Mouse (Mus musculus): ENCODE measurements at regions not wholly inside any gene's neighbourhood (a gene's known extent, or its start where the extent isn't known, plus 50 kb on each side); places are given as distances from the start of the nearest gene placed in this dataset.

DNA sequence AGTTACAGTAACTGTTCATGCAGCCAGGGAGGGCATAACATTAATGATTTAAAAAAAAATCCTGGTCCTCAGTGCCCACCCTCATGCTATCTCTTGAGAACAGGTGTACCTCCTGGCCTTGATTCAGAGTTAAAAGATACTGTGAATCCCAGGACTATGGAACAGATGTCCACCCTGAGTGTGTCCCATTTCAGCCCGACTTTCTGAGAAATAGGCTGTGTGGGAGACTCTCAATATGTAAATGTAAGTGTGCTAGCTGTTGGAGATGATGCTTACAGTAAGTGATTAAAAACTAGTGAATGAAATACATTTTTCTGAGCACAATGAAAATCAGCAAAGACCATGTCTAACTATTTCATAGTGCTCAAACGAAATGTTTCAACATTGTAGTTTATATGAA, 219.2 kb downstream of the Etaa1 start:
- H3K27ac ChIP-seq: no peak overlapping the region
- H3K4me2 ChIP-seq: no peak overlapping the region
- 82% methylated on average over 2 of the region's 2 CpGs for WGBS
- no peaks in the 10 kb centered on the region for H3K27me3 ChIP-seq (replicated peaks)
- no peak overlapping the region for H3K4me3 ChIP-seq
- no peaks in the 10 kb centered on the region for H3K4me1 ChIP-seq
- no peaks in the 10 kb centered on the region for H3K9me3 ChIP-seq
- H3K9ac ChIP-seq: no peak overlapping the region
- no peak for ATAC-seq (replicated peaks)
- no peaks in the 10 kb centered on the region for H3K36me3 ChIP-seq (replicated peaks)

GRCm38 (mm10) chr11:17738879-17739278, 214.8 kb downstream of the Etaa1 start:
- no peak overlapping the region for H3K4me3 ChIP-seq
- ATAC-seq (replicated peaks): no peak
- no peaks in the 10 kb centered on the region for H3K36me3 ChIP-seq (replicated peaks)
- no peak overlapping the region for H3K27ac ChIP-seq
- no peaks in the 10 kb centered on the region for H3K27me3 ChIP-seq (replicated peaks)
- no peaks in the 10 kb centered on the region for H3K9me3 ChIP-seq
- H3K4me2 ChIP-seq: no peak overlapping the region
- H3K9ac ChIP-seq: no peak overlapping the region
- no peaks in the 10 kb centered on the region for H3K4me1 ChIP-seq
- 42% methylated on average over 5 of the region's 5 CpGs for WGBS

DNA sequence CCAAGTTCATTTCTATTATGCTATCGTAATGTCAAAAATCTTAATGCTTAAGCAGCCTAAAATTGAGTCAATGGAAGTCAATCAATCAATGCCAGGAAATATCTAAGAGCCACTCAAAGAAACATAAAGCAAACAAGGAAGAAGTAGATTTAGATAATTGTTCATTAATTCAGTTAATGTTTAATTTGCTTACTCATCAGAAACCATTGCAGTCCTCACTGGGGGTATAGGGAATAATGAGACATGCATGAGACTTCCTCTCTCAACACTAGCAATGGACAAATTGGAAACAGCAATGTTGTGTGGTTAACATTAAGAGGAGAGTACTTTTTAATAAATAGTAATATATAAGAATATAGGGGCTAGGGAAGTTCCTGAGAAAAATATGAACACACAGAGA, 209.9 kb downstream of the Etaa1 start:
- Histone ChIP-seq H3K4me3 (no peak overlapping the region), H3K4me2 (no peak overlapping the region), H3K9ac (no peak overlapping the region), H3K27me3 (replicated peaks) (no peaks in the 10 kb centered on the region), H3K9me3 (no peaks in the 10 kb centered on the region), H3K4me1 (no peaks in the 10 kb centered on the region), H3K27ac (no peak overlapping the region), H3K36me3 (replicated peaks) (no peaks in the 10 kb centered on the region)
- WGBS: 95% methylated on average over 1 of the region's 1 CpGs
- ATAC-seq (replicated peaks): no peak

- Histone ChIP-seq H3K9me3 (no peaks in the 10 kb centered on the region), H3K4me2 (no peak overlapping the region), H3K36me3 (replicated peaks) (no peaks in the 10 kb centered on the region), H3K4me3 (no peak overlapping the region), H3K27ac (no peak overlapping the region), H3K4me1 (0 out of 2 replicates have a peak, but pooled peaks cover 3% of the 10 kb centered on the region), H3K9ac (no peak overlapping the region), H3K27me3 (replicated peaks) (no peaks in the 10 kb centered on the region)
- WGBS: 26% methylated on average over 6 of the region's 6 CpGs
- peak; percentile 75 for ATAC-seq (replicated peaks)
Measured at GRCm38 (mm10) chr11:17750345-17750744, 203.3 kb downstream of the Etaa1 start.

GRCm38 (mm10) chr11:17759224-17759623, 194.5 kb downstream of the Etaa1 start:
- H3K4me2 ChIP-seq: no peak overlapping the region
- no peaks in the 10 kb centered on the region for H3K9me3 ChIP-seq
- H3K4me3 ChIP-seq: no peak overlapping the region
- 69% methylated on average over 2 of the region's 2 CpGs for WGBS
- H3K27me3 ChIP-seq (replicated peaks): no peaks in the 10 kb centered on the region
- no peak for ATAC-seq (replicated peaks)
- no peaks in the 10 kb centered on the region for H3K4me1 ChIP-seq
- H3K36me3 ChIP-seq (replicated peaks): no peaks in the 10 kb centered on the region
- no peak overlapping the region for H3K27ac ChIP-seq
- no peak overlapping the region for H3K9ac ChIP-seq

DNA sequence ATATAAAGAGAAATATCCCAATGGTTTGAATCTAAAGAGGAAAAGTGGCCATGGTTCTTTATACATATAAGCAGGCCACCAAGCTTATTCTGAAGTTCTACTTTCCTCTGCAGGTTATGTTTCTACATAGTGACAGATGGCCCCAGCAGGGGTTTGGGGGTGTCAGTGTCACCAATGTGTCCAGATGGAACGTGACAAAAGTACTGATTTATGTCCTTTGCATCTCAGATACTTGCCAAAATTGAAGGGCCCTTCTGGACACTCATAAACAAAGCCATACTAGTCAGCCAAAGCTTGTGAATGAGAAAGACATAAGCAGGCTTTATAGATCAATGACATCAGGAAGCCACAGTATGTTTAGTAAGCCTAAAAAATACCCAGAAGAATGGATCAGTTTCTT, 190.3 kb downstream of the Etaa1 start:
- Histone ChIP-seq H3K9me3 (no peaks in the 10 kb centered on the region), H3K4me3 (no peak overlapping the region), H3K36me3 (replicated peaks) (no peaks in the 10 kb centered on the region), H3K9ac (no peak overlapping the region), H3K27me3 (replicated peaks) (no peaks in the 10 kb centered on the region), H3K4me2 (no peak overlapping the region), H3K4me1 (no peaks in the 10 kb centered on the region), H3K27ac (no peak overlapping the region)
- ATAC-seq (replicated peaks): no peak
- WGBS: 56% methylated on average over 1 of the region's 1 CpGs

DNA sequence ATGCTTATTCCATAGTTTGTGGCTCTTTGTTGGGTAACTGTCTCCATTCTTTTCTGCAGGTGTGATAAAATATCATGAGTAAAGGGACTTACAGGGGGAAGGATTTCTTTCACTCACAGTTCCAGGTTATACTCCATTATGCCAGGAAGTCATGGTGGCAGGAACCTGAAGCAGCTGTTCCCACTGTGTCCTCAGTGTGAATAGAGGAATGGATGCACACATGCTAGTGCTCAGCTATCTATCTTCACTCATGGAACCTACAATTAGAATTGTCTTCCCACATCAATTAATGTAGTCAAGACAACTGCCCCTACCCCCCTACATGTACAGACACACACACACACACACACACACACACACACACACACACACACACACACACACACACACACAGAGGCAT, 189.5 kb downstream of the Etaa1 start:
- Histone ChIP-seq H3K9ac (no peak overlapping the region), H3K9me3 (no peaks in the 10 kb centered on the region), H3K4me1 (no peaks in the 10 kb centered on the region), H3K4me2 (no peak overlapping the region), H3K36me3 (replicated peaks) (no peaks in the 10 kb centered on the region), H3K27ac (no peak overlapping the region), H3K4me3 (no peak overlapping the region), H3K27me3 (replicated peaks) (no peaks in the 10 kb centered on the region)
- ATAC-seq (replicated peaks): no peak

DNA sequence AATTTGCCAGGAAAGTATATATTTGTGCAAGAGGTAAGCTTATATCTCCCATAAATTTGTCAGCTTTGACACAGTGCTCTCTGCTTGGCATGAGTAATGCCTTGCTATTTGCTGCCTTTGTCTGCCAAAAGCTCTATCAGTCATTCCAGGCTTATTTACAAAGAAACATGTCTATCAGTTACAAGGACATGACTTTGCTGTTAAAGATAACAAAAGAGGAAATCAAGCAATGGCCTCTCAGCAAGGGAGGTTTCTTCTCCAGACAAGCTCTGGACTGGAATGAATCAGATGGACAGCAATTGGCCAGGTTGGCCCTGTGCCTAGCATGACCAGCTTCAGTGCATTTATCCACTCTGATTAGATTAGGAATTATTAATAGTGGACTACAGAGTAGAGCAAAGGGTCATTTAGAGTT, 185.3 kb downstream of the Etaa1 start:
- Histone ChIP-seq H3K36me3 (replicated peaks) (no peaks in the 10 kb centered on the region), H3K27me3 (replicated peaks) (no peaks in the 10 kb centered on the region), H3K9ac (no peak overlapping the region), H3K9me3 (no peaks in the 10 kb centered on the region), H3K27ac (no peak overlapping the region), H3K4me2 (no peak overlapping the region), H3K4me1 (no peaks in the 10 kb centered on the region), H3K4me3 (no peak overlapping the region)
- ATAC-seq (replicated peaks): no peak

DNA sequence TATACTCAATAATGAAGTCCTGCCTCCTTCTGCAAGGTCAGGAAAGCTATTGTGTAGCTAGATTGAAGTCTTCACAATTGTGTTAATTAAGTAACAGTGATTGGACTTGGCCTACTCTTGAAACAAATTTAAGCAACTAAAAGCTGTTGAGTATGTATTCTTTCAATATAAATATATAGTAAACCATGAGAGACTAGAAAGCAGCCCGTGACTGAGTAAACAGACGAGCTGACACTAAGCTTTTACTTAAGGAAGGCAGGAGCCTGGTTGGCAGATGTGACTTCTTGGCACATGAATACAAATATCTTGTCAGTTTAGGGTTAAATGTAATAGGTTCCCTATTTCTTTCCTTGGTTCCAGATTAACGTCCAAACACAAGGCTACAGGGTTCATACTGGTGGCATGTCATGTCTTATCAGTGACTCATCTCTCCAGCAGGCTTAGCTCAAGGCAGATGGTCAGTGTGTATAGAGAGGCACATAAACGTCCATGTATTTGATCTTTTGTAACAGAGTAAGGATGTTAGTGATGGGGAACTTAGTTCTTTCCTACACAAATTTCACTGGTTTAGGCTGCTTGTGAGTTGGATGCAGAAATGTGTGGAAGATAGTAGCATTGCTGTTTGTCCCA, 184.7 kb downstream of the Etaa1 start:
- no peak for ATAC-seq (replicated peaks)
- Histone ChIP-seq H3K4me2 (no peak overlapping the region), H3K27ac (no peak overlapping the region), H3K9ac (no peak overlapping the region), H3K9me3 (no peaks in the 10 kb centered on the region), H3K4me3 (no peak overlapping the region), H3K36me3 (replicated peaks) (no peaks in the 10 kb centered on the region), H3K4me1 (no peaks in the 10 kb centered on the region), H3K27me3 (replicated peaks) (no peaks in the 10 kb centered on the region)
- 74% methylated on average over 4 of the region's 4 CpGs for WGBS

DNA sequence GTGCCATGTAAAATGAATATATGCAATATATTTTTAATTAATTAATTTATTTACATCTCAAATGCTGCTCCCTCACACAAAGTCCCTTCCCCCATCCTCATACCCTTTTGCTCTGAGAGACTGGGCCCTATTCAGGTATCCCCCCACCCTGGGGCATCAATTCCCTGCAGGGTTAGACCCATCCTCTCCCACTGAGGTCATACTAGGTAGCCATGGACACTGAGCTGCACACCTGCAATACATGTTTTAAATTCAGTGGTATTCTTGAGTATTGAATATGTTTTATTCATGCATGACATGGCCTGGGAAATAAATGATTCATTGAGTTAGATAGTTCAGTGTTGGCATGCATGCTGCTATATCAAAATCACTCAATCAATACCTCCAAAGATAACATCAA, 156.0 kb downstream of the Etaa1 start:
- H3K9me3 ChIP-seq: no peaks in the 10 kb centered on the region
- H3K4me1 ChIP-seq: no peaks in the 10 kb centered on the region
- H3K36me3 ChIP-seq (replicated peaks): no peaks in the 10 kb centered on the region
- H3K27me3 ChIP-seq (replicated peaks): no peaks in the 10 kb centered on the region
- H3K4me2 ChIP-seq: no peak overlapping the region
- peak; percentile 65 for ATAC-seq (replicated peaks)
- no peak overlapping the region for H3K4me3 ChIP-seq
- H3K9ac ChIP-seq: no peak overlapping the region
- H3K27ac ChIP-seq: no peak overlapping the region

GRCm38 (mm10) chr11:17807851-17808250, 145.8 kb downstream of the Etaa1 start:
- H3K4me2 ChIP-seq: no peak overlapping the region
- H3K27me3 ChIP-seq (replicated peaks): no peaks in the 10 kb centered on the region
- no peak overlapping the region for H3K9ac ChIP-seq
- no peak overlapping the region for H3K4me3 ChIP-seq
- 75% methylated on average over 3 of the region's 3 CpGs for WGBS
- H3K4me1 ChIP-seq: no peaks in the 10 kb centered on the region
- no peak overlapping the region for H3K27ac ChIP-seq
- H3K36me3 ChIP-seq (replicated peaks): no peaks in the 10 kb centered on the region
- no peaks in the 10 kb centered on the region for H3K9me3 ChIP-seq
- ATAC-seq (replicated peaks): no peak

DNA sequence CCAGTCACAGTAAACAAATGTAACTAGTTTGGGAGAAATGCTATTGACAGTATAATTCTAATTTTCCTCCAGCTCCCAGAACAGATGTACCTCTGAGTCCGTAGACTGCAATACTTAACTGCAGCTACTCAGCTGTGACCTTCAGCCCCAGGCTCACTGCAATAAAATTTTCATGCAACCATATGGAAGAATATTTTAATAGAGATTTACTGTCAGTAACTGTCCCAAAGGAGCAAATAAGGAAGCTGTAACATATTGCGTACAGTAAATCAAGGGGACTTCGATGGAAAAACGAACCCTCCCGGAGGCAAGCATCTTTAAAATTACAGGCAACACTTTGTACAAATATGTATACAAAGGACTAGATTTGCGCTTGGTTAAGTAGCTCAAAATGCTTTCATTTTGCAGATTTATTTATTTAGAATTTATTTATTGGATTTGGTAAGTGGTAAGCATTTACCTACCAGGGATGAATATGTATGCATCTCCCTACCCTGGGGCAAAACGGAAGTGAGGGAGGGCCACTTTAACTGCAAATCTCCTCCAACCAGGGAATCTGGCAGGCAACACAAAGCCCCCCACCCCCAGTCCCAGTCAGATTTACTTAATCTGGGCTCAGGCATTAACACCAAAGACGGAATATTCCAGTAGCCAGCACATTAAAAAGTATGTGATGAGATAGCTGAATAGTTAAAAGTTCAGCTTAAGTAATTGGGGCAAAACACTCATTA, 141.7 kb downstream of the Etaa1 start:
- Histone ChIP-seq H3K9me3 (no peaks in the 10 kb centered on the region), H3K4me2 (no peak overlapping the region), H3K4me1 (no peaks in the 10 kb centered on the region), H3K4me3 (no peak overlapping the region), H3K9ac (no peak overlapping the region), H3K36me3 (replicated peaks) (no peaks in the 10 kb centered on the region), H3K27ac (no peak overlapping the region), H3K27me3 (replicated peaks) (no peaks in the 10 kb centered on the region)
- WGBS: 45% methylated on average over 8 of the region's 8 CpGs
- ATAC-seq (replicated peaks): peak; percentile 92

GRCm38 (mm10) chr11:17842642-17843041, 111.0 kb downstream of the Etaa1 start:
- Histone ChIP-seq H3K4me3 (no peak overlapping the region), H3K27ac (no peak overlapping the region), H3K36me3 (replicated peaks) (no peaks in the 10 kb centered on the region), H3K27me3 (replicated peaks) (no peaks in the 10 kb centered on the region), H3K9me3 (no peaks in the 10 kb centered on the region; the same call in 1 of the 2 replicates), H3K9ac (no peak overlapping the region), H3K4me2 (no peak overlapping the region), H3K4me1 (no peaks in the 10 kb centered on the region)
- 88% methylated on average over 2 of the region's 2 CpGs for WGBS
- no peak for ATAC-seq (replicated peaks)
